Mouse (Mus musculus) c-Kit-positive CD71-positive TER-119-negative erythroid progenitor cells, embryonic 14.5 days (primary cell): ENCODE measurements around the gene Pef1.
A peak's percentile ranks its signal among the peaks of the same experiment; 100 is the strongest.

Experiments used
- DNase-seq: peaks from one replicate; pipeline ENCODE4 v3.0.0-alpha.2; 2013; ENCODE audit warnings: low read depth

The Pef1 gene

DNA sequence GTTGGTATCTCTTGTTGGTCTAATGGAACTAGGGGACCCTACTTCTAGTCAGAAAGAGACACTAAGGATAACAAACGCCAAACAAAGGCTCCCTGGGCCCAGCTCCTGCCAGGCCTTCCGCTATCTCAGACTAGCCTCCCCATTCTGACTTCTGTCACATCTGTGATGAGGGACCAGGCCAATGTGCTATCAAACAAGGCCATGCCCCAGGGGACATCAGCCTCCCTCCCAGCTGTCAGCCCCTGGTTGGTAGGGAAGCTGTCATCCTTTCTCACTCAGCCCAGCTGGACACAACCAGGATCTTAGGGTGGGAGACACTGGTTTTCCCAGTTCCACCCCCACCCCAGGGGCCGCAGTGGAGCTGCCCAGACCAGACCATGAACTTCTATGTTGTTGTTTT lies 7.2 kb upstream of the Pef1 start:
- DNase-seq: no peak

- DNase-seq: no peak
These were observed 1.2 kb upstream of the Pef1 start for GRCm38 (mm10) chr4:130101183-130101582.

DNA sequence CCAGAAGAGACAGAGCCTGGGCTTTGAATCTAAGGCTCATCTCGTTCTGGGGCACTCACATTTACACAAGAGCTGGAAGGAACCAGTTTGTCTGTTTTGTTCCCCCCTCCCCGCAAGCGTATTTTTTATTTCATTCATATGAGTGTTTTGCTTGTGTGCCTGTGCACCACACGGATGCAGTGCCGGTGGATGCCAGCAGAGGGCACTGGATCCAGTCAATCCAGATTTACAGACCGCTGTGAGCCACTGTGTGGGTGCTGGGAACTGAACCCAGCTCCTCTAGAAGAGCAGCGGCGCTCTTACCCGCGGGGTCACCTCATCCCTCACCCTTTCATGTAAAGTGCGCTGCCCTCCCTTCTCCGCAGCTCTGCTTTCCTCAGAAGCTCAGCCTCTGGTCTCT lies 1.3 kb downstream of the Pef1 start:
- no peak for DNase-seq

DNA sequence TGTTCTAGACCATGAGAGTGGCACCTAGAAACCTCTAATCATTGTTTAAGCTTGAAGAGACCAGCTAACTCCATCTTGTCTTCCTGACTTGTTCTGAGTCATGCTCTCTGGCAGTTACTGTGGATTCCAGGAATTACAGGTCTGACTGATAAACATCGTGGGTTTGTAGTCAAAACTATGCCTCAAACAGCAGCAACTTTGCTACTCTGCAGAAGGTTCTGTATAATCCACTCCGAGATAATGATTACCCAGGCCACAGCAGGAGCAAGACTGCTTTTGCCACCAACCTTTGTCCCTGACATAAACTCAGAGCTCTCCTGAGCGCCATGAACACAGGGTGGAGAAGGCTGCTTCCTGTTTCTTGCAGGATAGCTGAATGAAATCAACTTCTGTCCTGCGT lies 2.2 kb downstream of the Pef1 start:
- DNase-seq: no peak

DNA sequence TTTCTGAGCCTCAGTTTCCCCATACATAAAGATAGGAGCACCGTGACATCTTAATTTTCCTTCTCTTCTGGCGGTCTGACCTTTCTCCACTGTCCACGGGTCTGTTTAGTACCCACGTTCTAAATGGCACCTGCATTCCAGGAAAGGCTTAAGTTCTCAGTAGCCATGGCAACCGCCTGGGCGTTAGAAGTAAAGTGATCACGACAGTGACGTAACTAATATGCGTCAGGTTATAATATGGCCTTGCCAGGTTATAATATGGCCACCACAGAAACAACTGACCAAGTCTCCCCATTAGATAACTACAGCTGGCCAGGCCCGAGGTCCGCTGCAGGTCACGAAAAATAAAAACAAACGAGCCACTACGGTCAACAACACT lies 4.7 kb downstream of the Pef1 start:
- no peak for DNase-seq

- DNase-seq: peak; percentile 99
These were observed 5.2 kb downstream of the Pef1 start for GRCm38 (mm10) chr4:130107444-130108131.

DNA sequence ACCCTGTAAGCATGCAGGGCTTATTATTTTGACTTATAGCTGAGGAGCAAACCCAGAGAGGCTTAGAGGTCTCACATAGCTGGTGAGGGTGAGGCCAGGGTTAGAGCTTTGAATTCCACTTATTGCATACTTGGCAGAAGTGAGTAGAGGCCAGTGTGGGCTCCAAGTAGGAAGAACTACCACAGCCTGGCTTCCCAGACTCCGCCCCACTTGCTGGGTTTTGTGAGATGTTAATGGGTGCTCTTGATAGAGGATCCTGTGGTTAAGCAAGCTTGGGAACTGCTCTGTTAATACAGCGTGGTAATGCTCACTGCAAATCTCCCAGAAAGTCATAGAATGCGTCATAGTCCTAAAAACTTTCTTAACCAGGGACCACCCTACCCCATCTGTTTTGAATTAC lies 6.6 kb downstream of the Pef1 start:
- no peak for DNase-seq

- DNase-seq: no peak
These were observed 7.3 kb downstream of the Pef1 start for GRCm38 (mm10) chr4:130109666-130110065.

DNA sequence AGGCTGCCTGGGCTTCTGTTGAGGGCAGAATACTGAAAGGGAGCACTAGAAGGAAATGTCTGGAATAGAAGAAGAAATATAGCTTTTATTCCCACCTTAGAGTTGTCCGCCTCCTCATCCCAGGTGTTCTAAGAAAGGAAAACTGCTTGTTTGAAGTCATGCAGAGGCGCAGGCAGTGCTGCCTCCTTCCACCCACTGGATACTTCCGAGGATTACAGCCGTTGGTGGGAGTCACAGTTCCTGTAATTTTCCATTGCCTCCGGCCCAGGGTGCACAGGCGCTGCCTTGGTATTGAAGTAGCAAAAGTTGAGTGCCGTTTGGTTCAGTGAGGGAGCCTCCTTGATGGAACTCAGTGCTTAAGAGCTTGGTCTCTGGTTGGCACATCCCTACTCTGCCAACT lies 7.7 kb downstream of the Pef1 start:
- DNase-seq: no peak

GRCm38 (mm10) chr4:130112299-130112698 lies 9.9 kb downstream of the Pef1 start:
- DNase-seq: no peak

DNA sequence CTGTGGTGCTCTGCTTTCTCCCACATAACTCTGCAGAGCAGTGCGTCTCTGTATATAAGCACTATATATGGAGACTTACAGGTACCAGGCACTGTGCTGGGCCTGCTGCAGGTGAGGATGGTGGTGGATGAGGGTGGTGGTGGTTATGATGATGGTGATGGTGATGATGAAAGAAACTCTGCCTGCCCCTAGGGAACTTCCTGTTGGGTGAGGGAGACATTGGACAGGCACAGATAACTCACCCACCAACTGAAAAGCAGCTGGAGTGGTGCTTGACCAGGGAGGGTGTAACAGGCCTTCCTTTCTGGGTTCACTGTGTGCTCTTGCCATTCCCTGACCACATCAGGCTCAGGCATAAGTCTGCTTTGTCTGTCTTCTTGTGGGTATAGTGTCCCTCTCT lies 10.4 kb downstream of the Pef1 start:
- DNase-seq: no peak

DNA sequence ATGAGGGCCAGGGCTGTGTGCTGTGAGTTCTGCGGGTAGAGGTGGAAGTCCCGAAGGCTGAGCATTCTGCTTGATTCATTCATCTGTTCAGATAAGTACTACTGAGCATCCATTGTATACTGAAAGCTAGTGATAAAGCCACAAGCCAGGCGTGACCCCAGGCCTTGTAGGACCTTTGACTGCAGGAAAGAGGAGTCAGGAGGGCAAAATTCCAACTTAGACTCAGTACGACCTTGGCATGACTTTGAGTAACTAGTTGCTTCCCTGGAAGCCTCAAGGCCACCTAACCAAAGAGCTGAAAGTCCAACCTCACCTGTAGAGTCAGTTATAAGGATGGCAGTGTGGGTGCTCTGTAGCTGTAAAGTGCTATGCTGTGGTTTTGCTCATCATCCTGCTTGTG lies 18.4 kb downstream of the Pef1 start:
- no peak for DNase-seq

DNA sequence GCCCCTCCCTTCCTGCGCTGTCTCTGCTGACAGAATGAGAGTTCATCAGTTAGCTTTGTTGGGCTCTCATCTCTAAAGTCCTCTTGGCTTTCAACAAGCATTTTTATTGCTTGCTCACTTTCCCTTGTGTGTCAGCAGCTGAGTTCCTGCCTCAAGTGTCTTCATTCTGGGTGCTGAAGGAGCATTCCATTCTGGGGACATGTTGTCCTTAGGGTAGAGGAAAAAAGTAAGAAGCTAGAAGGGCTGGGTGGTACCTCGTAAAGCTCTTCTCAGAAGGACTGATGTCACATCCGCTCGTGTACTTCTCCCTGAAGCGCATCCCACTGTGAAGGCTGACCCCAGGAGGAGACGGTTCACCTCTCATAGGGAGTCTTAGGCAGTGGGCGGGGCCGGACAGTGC lies 19.2 kb downstream of the Pef1 start:
- no peak for DNase-seq

DNA sequence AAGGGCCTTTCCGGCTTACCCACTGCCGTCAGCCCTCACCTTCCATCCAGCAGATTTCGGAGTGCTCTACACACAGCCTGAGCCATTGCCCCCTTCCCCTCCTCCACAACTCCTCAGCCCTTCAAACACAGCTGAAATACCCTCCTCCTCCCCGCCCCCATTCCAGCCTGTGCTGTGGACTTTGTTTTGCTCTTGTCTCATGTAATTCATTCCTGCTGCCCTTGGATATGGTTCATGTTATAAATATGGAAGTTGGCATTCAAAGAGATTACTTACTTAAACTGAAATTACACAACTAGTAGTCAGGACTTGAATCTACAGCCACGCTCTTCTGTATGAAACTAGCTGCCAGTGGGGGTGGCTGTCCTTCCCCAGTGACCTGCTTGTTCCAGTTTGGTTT lies 20.7 kb downstream of the Pef1 start:
- no peak for DNase-seq

GRCm38 (mm10) chr4:130124110-130124509 lies 21.8 kb downstream of the Pef1 start:
- DNase-seq: no peak

DNA sequence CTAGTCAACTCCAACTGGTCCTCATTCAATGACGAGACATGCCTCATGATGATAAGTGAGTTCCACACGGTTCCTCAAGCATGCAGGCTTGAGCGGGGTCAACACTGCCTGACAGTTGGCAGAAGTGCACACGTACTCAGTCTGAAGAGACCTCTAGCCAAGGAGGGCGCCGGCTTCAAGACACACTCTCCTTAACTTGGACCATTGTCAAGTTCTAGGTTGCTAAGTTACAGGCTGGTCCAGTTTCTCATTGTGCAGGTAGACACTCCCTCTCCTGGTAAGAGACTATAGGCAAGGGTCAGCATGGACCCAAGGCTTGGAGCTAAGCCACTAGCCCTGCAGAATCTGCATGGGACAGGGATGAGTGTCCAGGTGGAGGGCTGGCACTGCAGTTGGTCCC lies 22.8 kb downstream of the Pef1 start:
- DNase-seq: no peak

DNA sequence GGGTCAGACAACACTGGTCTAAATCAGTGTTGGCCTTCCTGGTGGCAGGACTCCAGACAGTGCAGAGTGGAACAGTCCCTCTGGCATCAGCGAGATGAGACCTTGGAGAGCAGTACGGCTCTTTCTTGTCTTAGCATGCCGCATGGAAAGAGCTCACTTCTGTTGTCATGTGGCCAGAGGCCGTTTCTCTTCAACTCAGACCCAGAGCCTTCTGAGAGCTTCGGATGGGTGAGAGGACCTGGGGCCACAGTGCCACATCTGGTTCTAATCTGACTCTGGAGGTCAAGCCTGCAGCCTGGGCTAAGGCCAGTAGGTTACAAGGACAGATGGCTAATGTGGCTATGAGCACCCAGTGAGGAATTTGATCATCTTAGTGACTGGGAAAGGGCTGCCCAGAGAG lies 23.6 kb downstream of the Pef1 start:
- DNase-seq: no peak

DNA sequence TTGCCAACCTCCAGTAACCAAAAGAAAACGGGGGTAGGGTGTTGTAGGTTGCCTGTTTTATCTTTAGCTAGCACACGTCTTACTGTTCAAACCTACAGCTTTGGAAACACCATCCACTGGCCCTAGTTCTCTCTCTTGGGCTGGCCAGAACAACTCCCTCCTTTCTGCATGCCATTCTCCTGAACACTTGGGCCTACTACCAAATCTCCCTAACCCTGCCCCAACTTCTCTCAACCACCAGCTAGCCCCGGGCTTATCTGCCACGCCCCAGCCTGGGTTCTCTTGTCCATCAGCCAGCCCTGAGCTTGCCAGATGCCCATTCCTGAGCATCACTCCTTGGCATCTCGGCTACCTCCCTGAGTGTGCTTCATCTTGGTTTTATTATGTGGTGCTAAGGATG lies 26.5 kb downstream of the Pef1 start:
- DNase-seq: no peak

DNA sequence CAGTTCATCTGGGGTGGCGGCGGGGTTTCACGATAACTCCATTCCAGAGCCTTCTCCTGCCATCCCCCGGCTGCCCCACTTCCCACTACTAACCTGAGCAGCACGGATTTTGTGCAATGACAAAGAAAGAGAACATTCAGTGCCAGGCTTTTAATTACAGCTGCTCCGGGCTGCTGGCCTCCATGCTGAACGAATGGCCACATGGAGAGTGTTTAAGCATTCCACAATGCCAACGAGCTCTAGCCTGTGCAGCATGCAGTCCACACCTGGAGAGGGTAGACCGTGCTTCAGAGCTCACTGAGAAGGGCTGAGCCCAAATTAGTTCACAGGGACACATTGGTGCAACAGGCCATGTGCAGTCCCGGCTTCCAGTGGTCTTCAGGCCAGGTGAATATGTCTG lies 27.7 kb downstream of the Pef1 start:
- no peak for DNase-seq

DNA sequence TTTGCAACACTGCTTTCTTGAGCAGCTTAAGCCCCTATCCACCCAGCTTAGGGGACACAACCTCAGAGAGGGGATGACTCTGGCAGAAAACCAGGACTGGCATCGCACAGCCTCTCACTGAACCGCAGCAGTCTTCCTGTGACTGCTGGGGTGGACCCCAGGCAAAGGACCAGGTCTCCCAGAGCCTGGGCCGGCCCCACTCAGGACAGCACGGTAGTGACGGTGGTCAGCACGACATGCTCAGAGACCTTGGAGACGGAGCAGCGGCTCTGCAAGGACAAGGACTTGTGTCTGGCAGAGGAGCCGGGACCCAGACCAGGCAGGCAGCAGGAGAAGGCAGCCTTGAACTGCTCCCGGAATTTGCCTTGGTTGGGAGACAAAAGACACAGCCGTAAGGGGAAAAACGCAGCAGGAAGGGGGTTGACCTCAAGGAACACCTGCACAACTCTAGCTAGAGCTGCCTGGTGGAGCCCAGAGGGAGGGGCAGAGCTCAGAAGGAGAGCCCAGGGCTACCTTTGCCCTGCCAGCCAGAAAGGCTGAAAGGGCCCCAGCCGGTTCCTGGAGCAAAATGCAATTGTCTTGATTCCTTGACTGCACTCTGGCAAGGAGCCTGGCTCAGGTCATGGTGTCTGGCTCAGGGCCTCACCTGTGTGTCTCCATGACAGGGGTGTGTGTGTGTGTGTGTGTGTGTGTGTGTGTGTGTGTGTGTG lies 28.4 kb downstream of the Pef1 start:
- no peak for DNase-seq

DNA sequence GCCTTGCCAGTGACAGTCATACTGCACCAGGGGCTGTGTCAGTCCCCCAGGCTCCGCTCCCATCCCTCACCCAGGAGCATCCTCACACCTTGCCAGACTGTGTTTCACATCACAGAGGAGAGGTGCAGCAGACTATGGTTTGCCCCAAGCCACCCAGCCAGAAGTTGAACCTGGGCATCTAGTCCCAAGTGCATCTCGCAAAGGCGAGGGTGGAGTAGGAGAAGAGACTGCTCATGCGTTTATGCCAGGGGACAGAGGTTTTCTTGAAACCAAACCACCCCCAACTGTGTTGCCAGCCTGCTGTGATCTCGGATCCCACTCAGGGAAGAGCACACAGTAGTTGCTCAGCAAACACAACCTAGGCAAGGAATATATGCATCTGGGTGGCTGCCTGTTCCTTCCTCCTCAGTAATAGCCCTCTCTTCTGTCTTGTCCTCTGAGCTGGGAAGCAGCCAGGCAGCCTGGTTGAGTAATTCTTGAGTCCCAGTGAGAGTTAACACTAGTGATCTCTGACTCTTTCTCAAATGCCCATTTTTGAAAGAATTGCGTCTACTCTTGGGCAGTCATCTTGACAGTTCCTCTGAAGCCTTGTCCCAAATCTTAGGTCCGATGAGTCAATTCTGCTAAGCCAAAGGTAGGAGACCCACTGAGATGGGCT lies 29.2 kb downstream of the Pef1 start:
- no peak for DNase-seq

DNA sequence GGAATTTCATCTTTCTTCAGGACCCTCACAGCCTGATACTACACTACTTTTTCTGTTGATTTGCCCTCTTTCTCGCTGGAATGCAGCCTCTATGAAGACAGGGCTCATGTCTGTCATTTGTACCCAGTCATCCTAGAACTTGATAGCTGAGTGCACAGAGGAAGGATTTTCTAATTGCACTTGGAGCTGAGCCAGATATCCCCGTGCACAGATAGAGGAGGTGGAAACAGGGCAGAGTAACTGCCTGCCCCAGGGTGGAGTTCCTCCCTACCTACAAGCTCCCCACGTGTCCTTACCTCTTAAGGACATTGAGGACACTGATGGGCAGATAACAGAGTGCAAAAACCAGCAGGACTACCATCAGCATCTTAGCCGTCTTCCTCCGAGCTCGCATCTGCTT lies 31.0 kb downstream of the Pef1 start:
- no peak for DNase-seq

DNA sequence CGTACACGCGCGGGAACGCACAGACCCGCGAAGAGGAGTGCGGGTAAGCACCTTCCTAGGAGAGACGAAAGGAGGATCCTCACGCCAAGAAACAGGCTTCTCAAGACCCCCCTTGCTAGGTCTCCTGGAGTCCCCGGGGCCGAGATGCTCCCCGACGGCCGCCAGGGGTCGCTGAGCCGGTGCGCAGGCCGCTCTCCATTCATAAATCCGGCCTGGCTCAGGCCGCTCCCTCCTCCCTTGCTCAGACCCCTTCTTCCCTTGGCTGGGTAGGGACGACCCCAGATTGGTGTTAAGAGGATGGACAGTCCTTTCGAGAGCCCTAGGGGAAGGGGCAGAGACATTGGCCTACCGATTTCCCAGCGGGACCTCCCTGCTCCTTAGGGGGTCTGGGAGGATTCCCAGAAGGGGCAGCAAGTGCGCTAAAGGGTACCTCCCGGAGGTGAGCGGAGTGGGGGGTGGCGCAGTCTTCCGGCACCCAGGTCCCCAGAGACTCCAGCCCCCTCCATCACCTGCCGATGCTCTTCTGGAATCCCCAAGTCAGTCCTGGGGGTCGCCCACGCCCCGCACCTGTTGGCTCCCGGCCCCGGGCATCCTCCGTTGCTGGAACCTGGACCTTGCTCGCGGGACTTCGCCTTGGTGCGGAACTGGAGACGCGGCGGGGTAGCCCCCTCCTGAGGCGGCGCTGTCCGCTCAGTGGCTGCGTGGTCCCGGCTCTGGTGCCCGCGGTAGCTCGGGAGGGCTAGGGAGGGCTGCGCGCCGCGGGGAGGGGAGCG lies 36.3 kb downstream of the Pef1 start:
- DNase-seq: peak; percentile 20
